Comparison of ENCODE assay signal across 11 mouse cellular contexts in genomic region chr15:77832458-77832904, GRCm38 (mm10). TPM values are rescaled to one million over a fixed set of nuclear protein-coding genes. Genes with fewer than 3 reads are reported as not detected.
A peak's percentile ranks its signal among the peaks of the same experiment; 100 is the strongest.
DNase-seq lines count a peak whose midpoint lies in the region; ATAC-seq and TF ChIP-seq lines count a peak whose summit lies in the region.
"Had no signal": no experiment of that assay in that cellular context is flagged by ENCODE, and none has a peak within 500 bp of the region (broad histone marks: within the 10 kb centered on the region; RNA-seq: fewer than 3 reads in every experiment).

No protein-coding gene starts in this region.

- no peak overlapping the region for H3K9ac ChIP-seq in kidney, postnatal 0 days (ENCODE audit: low read depth, low read length)
- no peak overlapping the region for H3K9ac ChIP-seq in limb, embryonic 15.5 days
- H3K9ac ChIP-seq in stomach, embryonic 16.5 days (ENCODE audit: low read length) = peak overlapping the region; percentile 34; the same call in 1 of the 2 replicates
- H3K9ac ChIP-seq in hindbrain, embryonic 13.5 days = no peak overlapping the region
- H3K9ac ChIP-seq: embryonic facial prominence, embryonic 12.5 days; limb, embryonic 13.5 days had no signal

- ATAC-seq in kidney, postnatal 0 days (replicated peaks; ENCODE audit: low FRiP score, low read depth) = no peak
- no peak for ATAC-seq in limb, embryonic 15.5 days (ENCODE audit: insufficient number of reproducible peaks, low FRiP score, low TSS enrichment, low read depth)
- ATAC-seq in stomach, embryonic 16.5 days (ENCODE audit: insufficient read depth, low FRiP score) = peak; percentile 27
- ATAC-seq in hindbrain, embryonic 13.5 days (ENCODE audit: low FRiP score) = no peak

- 0 out of 2 replicates have a peak, but pooled peaks cover 3% of the 10 kb centered on the region for H3K36me3 ChIP-seq in kidney, postnatal 0 days (ENCODE audit: insufficient read depth, low read length)
- 0 out of 2 replicates have a peak, but pooled peaks cover 14% of the 10 kb centered on the region for H3K36me3 ChIP-seq in limb, embryonic 15.5 days
- no peaks in the 10 kb centered on the region for H3K36me3 ChIP-seq in stomach, embryonic 16.5 days (ENCODE audit: control insufficient read depth, insufficient read depth, low read length)
- H3K36me3 ChIP-seq in forebrain, embryonic 10.5 days (replicated peaks) = peaks cover 52% of the 10 kb centered on the region
- 0 out of 2 replicates have a peak, but pooled peaks cover 8% of the 10 kb centered on the region for H3K36me3 ChIP-seq in hindbrain, embryonic 13.5 days
- H3K36me3 ChIP-seq: embryonic facial prominence, embryonic 12.5 days had no signal

- no peak overlapping the region for H3K4me3 ChIP-seq in kidney, postnatal 0 days (replicated peaks; ENCODE audit: low read depth, low read length)
- no peak overlapping the region for H3K4me3 ChIP-seq in limb, embryonic 15.5 days
- no peak overlapping the region for H3K4me3 ChIP-seq in stomach, embryonic 16.5 days (replicated peaks; ENCODE audit: low read length)
- H3K4me3 ChIP-seq in forebrain, embryonic 10.5 days = no peak overlapping the region
- H3K4me3 ChIP-seq in hindbrain, embryonic 13.5 days = no peak overlapping the region
- H3K4me3 ChIP-seq: embryonic facial prominence, embryonic 12.5 days; limb, embryonic 13.5 days had no signal

- H3K4me2 ChIP-seq in kidney, postnatal 0 days (ENCODE audit: low read length) = no peak overlapping the region
- no peak overlapping the region for H3K4me2 ChIP-seq in limb, embryonic 15.5 days
- H3K4me2 ChIP-seq in stomach, embryonic 16.5 days (ENCODE audit: low read depth, low read length) = peak overlapping the region; percentile 16; the same call in 1 of the 2 replicates
- no peak overlapping the region for H3K4me2 ChIP-seq in hindbrain, embryonic 13.5 days
- H3K4me2 ChIP-seq: embryonic facial prominence, embryonic 12.5 days; heart, embryonic 11.5 days; limb, embryonic 13.5 days had no signal

- H3K27me3 ChIP-seq in kidney, postnatal 0 days (ENCODE audit: insufficient read depth, low read length) = no peaks in the 10 kb centered on the region
- no peaks in the 10 kb centered on the region for H3K27me3 ChIP-seq in limb, embryonic 15.5 days
- no peaks in the 10 kb centered on the region for H3K27me3 ChIP-seq in stomach, embryonic 16.5 days (ENCODE audit: control insufficient read depth, insufficient read depth, low read length)
- no peaks in the 10 kb centered on the region for H3K27me3 ChIP-seq in forebrain, embryonic 10.5 days (ENCODE audit: poor library complexity, severe bottlenecking)
- H3K27me3 ChIP-seq in hindbrain, embryonic 13.5 days = no peaks in the 10 kb centered on the region
- H3K27me3 ChIP-seq: embryonic facial prominence, embryonic 12.5 days; limb, embryonic 13.5 days had no signal

- H3K4me1 ChIP-seq in kidney, postnatal 0 days (replicated peaks; ENCODE audit: insufficient read depth, low read length) = peaks cover 69% of the 10 kb centered on the region
- H3K4me1 ChIP-seq in limb, embryonic 15.5 days = peaks cover 56% of the 10 kb centered on the region
- peaks cover 76% of the 10 kb centered on the region for H3K4me1 ChIP-seq in stomach, embryonic 16.5 days (ENCODE audit: control insufficient read depth, insufficient read depth, low read length)
- H3K4me1 ChIP-seq in forebrain, embryonic 10.5 days = peaks cover 76% of the 10 kb centered on the region
- H3K4me1 ChIP-seq in hindbrain, embryonic 13.5 days (replicated peaks) = peaks cover 24% of the 10 kb centered on the region

- no peak for TF ChIP-seq CTCF in kidney, postnatal 0 days (IDR thresholded peaks at IDR 0.05; ENCODE audit: low read depth)

- no peaks in the 10 kb centered on the region for H3K9me3 ChIP-seq in kidney, postnatal 0 days (replicated peaks; ENCODE audit: low read length)
- no peaks in the 10 kb centered on the region for H3K9me3 ChIP-seq in limb, embryonic 15.5 days
- H3K9me3 ChIP-seq in stomach, embryonic 16.5 days (replicated peaks; ENCODE audit: control insufficient read depth, low read length) = no peaks in the 10 kb centered on the region
- H3K9me3 ChIP-seq in forebrain, embryonic 10.5 days = no peaks in the 10 kb centered on the region
- H3K9me3 ChIP-seq in hindbrain, embryonic 13.5 days = no peaks in the 10 kb centered on the region
- H3K9me3 ChIP-seq: embryonic facial prominence, embryonic 12.5 days; limb, embryonic 13.5 days had no signal

- no peak for DNase-seq in kidney, postnatal 0 days (ENCODE audit: low spot score)
- DNase-seq in kidney, adult 8-10 months = no peak
- DNase-seq in adrenal gland, postnatal 14 days = peak; percentile 62
- no peak for DNase-seq in forebrain, embryonic 10.5 days (ENCODE audit: extremely low spot score, low spot score)
- DNase-seq in left cerebral cortex, adult 8-10 months (ENCODE audit: low spot score in 2 of 2) = no peak

- H3K27ac ChIP-seq in kidney, postnatal 0 days = peak overlapping the region; percentile 60; the same call in 1 of the 2 replicates
- H3K27ac ChIP-seq in limb, embryonic 15.5 days = peak overlapping the region; percentile 54
- H3K27ac ChIP-seq in stomach, embryonic 16.5 days (ENCODE audit: low read length) = peak overlapping the region; percentile 98
- H3K27ac ChIP-seq in forebrain, embryonic 10.5 days = no peak overlapping the region
- H3K27ac ChIP-seq in hindbrain, embryonic 13.5 days = no peak overlapping the region
- H3K27ac ChIP-seq: embryonic facial prominence, embryonic 12.5 days; limb, embryonic 13.5 days had no signal

- 41% methylated on average over 7 of the region's 7 CpGs for WGBS in kidney, postnatal 0 days
- WGBS in limb, embryonic 15.5 days = 65% methylated on average over 7 of the region's 7 CpGs
- WGBS in stomach, embryonic 16.5 days = 48% methylated on average over 7 of the region's 7 CpGs
- WGBS in forebrain, embryonic 10.5 days = 87% methylated on average over 7 of the region's 7 CpGs
- whole genome bisulfite sequencing in hindbrain, embryonic 13.5 days = 92% methylated on average over 7 of the region's 7 CpGs

RNA-seq across cellular contexts. Expression of gene Myh9, which starts 9.5 kb away (rescaled TPM):
- 52.9 and 57.2 TPM in 2 replicates for polyA plus RNA-seq in kidney, postnatal 0 days (2015; fragmentation: Nextera tagmentation; extraction: Ambion mirVana)
- 280 and 301 TPM in 2 replicates for total RNA-seq in adrenal gland, postnatal 14 days (2021)
- 39.9 and 44.1 TPM in 2 replicates for polyA plus RNA-seq in limb, embryonic 15.5 days (2015; fragmentation: Nextera tagmentation; extraction: Ambion mirVana)
- 54.5 and 63.5 TPM in 2 replicates for polyA plus RNA-seq in stomach, embryonic 16.5 days (2015; fragmentation: Nextera tagmentation; extraction: Ambion mirVana)
- polyA plus RNA-seq in forebrain, embryonic 10.5 days (2016; fragmentation: Nextera tagmentation; extraction: Ambion mirVana) = 35.6 and 36.8 TPM in 2 replicates
- 14.5 and 14.9 TPM in 2 replicates for polyA plus RNA-seq in hindbrain, embryonic 13.5 days (2015; fragmentation: Nextera tagmentation; extraction: Ambion mirVana)
- 10 to 100 TPM; 65.9 to 77.7 (median 71.1) TPM for total RNA-seq in left cerebral cortex, adult 8-10 months (2022)

Comparison
In these comparisons a context has a peak if more than half of its experiments do, and no peak if none do; other contexts are left out.
1. H3K27ac ChIP-seq: peak in kidney, postnatal 0 days (single experiment), limb, embryonic 15.5 days (single experiment) and stomach, embryonic 16.5 days (single experiment); none in forebrain, embryonic 10.5 days (single experiment) and hindbrain, embryonic 13.5 days (single experiment).